Mouse (Mus musculus) liver, embryonic 12.5 days (tissue): ENCODE results near the gene Gm49318. TPM values are rescaled to one million over a fixed set of nuclear protein-coding genes. Genes with fewer than 3 reads are reported as not detected.
"Not testable (repeated sequence)": the region's sequence is repeated elsewhere in the genome, so short reads cannot be mapped to it uniquely, and the experiment has no call there.

Experiments
- ATAC-seq: fragments of 200-750 bp; cut with Nextera tagmentation; 2 replicates; pipeline ENCODE4 v1.8.0; 2017; ENCODE audit warnings: moderate number of reproducible peaks, mild to moderate bottlenecking, moderate library complexity
- H3K27ac ChIP-seq: fragments of 300-500 bp; sonication (generic); 2 replicates; pipeline ENCODE4 v1.5.1; 2016; ENCODE audit warnings: mild to moderate bottlenecking
- H3K27me3 ChIP-seq: fragments of 300-500 bp; sonication (generic); replicated peaks from 2 replicates; pipeline ENCODE4 v1.6.1; 2016; ENCODE audit warnings: mild to moderate bottlenecking, moderate library complexity
- H3K36me3 ChIP-seq: fragments of 300-500 bp; sonication (generic); 2 replicates; pipeline ENCODE4 v1.6.1; 2016; ENCODE audit warnings: mild to moderate bottlenecking, moderate library complexity
- H3K4me1 ChIP-seq: fragments of 300-500 bp; sonication (generic); 2 replicates; pipeline ENCODE4 v1.6.1; 2016
- H3K4me2 ChIP-seq: fragments of 300-500 bp; sonication (generic); 2 replicates; pipeline ENCODE4 v1.6.1; 2016; ENCODE audit warnings: mild to moderate bottlenecking, moderate library complexity
- H3K4me3 ChIP-seq: fragments of 300-500 bp; sonication (generic); 2 replicates; pipeline ENCODE4 v1.5.1; 2016; ENCODE audit warnings: mild to moderate bottlenecking, moderate library complexity
- H3K9ac ChIP-seq: fragments of 300-500 bp; sonication (generic); 2 replicates; pipeline ENCODE4 v1.6.1; 2016; ENCODE audit warnings: mild to moderate bottlenecking, moderate library complexity
- H3K9me3 ChIP-seq: fragments of 300-500 bp; sonication (generic); replicated peaks from 2 replicates; pipeline ENCODE4 v1.6.1; 2016; ENCODE audit warnings: mild to moderate bottlenecking, moderate library complexity
- WGBS: fragments of 180-500 bp; shearing (Covaris S2); methylation state at CpG from one replicate; pipeline ENCODE4 v1.1.7; 2016; ENCODE audit not compliant: insufficient replicate concordance; 5-methylcytosine and 5-hydroxymethylcytosine counted together
- polyA plus RNA-seq: library from polyadenylated mRNA; unstranded; fragments of >200 nt; fragmentation: Nextera tagmentation; extraction: Ambion mirVana; gene quantifications from 2 replicates; pipeline ENCODE4 v1.2.1, GENCODE M21; 2016

The Gm49318 gene
- polyA plus RNA-seq, 1 experiment from 2014 or later, result not detected

DNA sequence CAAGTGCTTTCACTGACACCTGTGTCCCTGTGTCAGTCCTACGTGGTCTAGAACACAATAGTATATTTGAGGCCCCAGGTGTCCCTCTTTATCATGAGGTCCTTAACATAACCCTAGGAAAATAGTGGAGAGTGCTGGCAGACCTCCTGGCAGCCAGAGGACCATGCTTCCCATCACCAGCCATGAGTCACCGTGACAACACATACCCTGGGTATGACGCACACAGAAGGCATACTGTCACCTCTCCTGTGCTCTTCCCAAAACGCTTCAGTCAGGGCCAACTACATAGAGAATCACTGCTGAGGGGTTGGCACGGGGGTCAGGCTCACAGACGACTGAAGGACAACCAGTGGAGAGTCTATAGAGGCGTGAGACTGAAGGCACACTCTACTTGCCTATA lies 18.9 kb upstream of the Gm49318 start:
- H3K9ac ChIP-seq, result no peak overlapping the region
- no peak overlapping the region for H3K4me2 ChIP-seq
- H3K27ac ChIP-seq, result no peak overlapping the region
- no peak overlapping the region for H3K4me3 ChIP-seq
- H3K9me3 ChIP-seq, result no peaks in the 10 kb centered on the region
- WGBS, result 78% methylated on average over 7 of the region's 7 CpGs
- H3K27me3 ChIP-seq, result peaks cover 18% of the 10 kb centered on the region
- no peaks in the 10 kb centered on the region for H3K36me3 ChIP-seq
- ATAC-seq, result no peak
- peaks cover 10% of the 10 kb centered on the region for H3K4me1 ChIP-seq

DNA sequence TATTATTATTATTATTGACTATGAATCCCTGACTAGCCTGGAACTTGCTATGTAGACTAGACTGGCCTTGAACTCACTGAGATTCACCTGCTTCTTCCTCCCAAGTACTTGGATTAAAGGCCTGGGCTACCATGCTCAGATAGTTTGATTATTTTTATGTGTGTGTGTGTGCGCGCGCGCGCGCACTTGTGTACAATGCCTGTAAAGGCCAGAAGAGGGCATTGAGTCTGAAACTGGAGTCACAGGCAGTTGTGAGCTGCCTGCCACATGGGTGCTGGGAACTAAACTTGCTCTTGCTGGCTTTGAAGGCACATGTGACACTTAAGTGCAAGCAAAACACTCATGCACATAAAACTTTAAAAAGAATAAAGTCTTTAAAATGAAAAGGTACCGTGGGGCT lies 18.2 kb upstream of the Gm49318 start:
- peaks cover 11% of the 10 kb centered on the region for H3K27me3 ChIP-seq
- no peak overlapping the region for H3K4me2 ChIP-seq
- H3K36me3 ChIP-seq, result no peaks in the 10 kb centered on the region
- peaks cover 17% of the 10 kb centered on the region for H3K4me1 ChIP-seq
- no peak for ATAC-seq
- H3K4me3 ChIP-seq, result no peak overlapping the region
- H3K27ac ChIP-seq, result no peak overlapping the region
- H3K9me3 ChIP-seq, result no peaks in the 10 kb centered on the region
- WGBS, result 95% methylated on average over 7 of the region's 7 CpGs
- H3K9ac ChIP-seq, result no peak overlapping the region

DNA sequence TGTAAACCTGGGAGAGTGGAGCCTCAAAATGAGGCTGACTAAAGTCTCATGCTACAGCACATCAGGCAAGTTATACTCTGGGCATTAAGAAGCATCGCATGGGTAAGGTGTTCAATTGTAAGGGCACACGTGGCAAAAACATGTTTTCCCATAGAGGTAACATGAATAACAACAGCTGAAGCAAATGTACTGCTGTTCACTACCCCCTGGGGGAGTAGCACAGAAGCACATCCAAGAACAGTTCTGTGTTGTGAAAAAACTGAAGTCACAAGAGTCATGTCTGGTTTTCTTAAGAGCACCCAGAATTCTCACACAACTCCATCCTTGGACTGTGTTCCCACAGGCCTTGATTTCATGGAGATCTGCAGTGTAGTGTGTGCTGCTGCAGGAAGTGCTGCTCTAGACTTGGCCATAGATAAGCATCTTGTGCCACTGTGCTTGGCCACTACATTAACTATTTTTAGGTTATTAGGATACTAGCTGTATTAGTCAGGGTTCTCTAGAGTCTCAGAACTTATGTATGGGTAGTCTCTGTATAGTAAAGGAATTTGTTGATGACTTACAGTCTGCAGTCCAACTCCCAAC lies 16.1 kb upstream of the Gm49318 start:
- peaks cover 12% of the 10 kb centered on the region for H3K36me3 ChIP-seq
- no peak overlapping the region for H3K9ac ChIP-seq
- H3K4me1 ChIP-seq, result peaks cover 25% of the 10 kb centered on the region
- WGBS, result 73% methylated on average over 2 of the region's 2 CpGs
- no peak overlapping the region for H3K27ac ChIP-seq
- H3K4me2 ChIP-seq, result no peak overlapping the region
- H3K27me3 ChIP-seq, result no peaks in the 10 kb centered on the region
- H3K9me3 ChIP-seq, result no peaks in the 10 kb centered on the region
- H3K4me3 ChIP-seq, result no peak overlapping the region
- ATAC-seq, result no peak

DNA sequence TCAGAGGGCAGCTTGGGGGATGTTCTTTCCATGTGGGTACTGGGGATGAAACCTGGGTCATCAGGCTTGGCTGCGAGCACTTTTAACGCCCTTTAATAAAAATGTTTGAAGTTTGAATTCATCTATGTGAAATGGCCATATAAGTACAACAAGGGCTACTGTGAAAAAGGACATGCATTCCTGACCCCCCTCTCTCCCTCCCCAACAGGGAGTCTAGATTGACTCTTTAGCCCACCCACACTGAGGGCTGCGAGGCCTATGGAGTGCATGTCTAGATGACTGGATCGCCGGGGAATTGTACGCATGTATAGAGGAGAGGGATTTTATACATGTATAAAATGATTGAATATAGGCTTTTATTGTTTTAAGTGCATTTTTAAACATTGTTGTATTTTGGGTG lies 15.0 kb upstream of the Gm49318 start:
- Histone ChIP-seq H3K9ac (peak overlapping the region; percentile 83), H3K9me3 (no peaks in the 10 kb centered on the region), H3K4me3 (peak overlapping the region; percentile 84), H3K27ac (peak overlapping the region; percentile 75; the same call in 1 of the 2 replicates), H3K4me1 (peaks cover 25% of the 10 kb centered on the region), H3K4me2 (peak overlapping the region; percentile 90), H3K27me3 (no peaks in the 10 kb centered on the region), H3K36me3 (peaks cover 12% of the 10 kb centered on the region)
- no peak for ATAC-seq
- WGBS, result 84% methylated on average over 6 of the region's 6 CpGs

DNA sequence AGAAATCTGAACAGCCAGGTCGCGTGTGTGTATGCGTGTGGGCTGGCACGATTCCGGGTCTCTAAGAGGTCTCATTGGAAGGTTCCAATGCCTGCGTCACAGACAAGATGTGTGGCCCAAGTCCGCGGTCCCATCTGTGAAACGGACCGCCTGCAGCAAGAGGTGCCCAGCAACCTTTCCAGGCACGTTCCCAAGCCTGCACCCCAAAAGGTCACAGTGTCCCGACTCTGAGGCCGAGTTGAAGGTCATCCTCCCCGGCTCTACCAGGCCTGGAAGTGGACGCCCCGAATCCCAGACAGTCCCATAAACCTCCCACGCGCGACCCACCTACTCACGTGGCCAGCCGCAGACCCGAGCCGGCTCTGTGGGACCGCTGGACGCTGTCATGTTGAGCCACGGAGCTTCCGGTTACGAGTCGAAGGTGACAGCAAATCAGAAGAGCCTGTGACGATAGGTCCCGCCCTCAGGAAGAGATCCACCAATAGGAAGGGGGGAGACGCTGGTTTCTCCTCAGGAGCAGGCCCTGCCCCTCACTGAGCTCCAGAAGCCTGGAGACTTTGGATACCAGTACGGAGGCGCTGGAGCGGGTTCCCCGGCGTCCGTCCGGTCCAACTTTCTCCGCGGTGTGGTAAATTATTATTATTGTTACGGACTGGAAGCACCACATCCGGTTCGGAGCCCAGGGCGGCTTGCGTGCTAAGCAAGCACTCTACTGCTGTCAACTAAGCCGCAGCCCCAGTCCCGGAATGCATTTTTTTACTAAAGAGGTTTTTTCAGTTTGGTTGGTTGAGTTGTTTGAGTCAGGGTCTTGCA lies 14.2 kb upstream of the Gm49318 start, which contains the start of gene Ecsit:
Gene Ecsit, minus strand, starts transcription at position 417 of the 813 bp plus-strand sequence.
- Histone ChIP-seq H3K4me3 (peak within 1 kb of the TSS; percentile 84), H3K27ac (peak within 1 kb of the TSS; percentile 75), H3K9ac (peak within 1 kb of the TSS; percentile 83), H3K9me3 (no peaks in the 10 kb centered on the region), H3K36me3 (peaks cover 15% of the 10 kb centered on the region), H3K4me2 (peak within 1 kb of the TSS; percentile 90), H3K27me3 (no peaks in the 10 kb centered on the region), H3K4me1 (peaks cover 25% of the 10 kb centered on the region)
- WGBS, result under 1% methylated on average over 48 of the region's 48 CpGs
- ATAC-seq, result peak; percentile 99

DNA sequence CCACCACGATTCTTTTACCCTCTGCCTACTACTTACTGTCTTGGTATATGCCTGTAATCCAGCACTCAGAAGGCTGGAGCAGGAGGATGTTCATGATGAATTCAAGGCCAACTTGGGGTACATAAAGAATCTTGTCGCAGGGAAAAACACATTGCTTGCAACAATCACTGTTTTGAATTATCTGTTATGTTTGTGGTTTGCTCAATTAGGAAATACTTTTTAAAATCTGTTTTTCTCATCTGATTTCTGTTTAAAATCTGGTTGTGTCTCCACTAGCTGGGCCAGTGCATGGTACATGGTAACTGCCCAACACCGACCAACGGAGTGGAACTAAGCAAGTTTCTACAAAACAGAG lies 13.6 kb upstream of the Gm49318 start:
- Histone ChIP-seq H3K9me3 (no peaks in the 10 kb centered on the region), H3K9ac (peak overlapping the region; percentile 83), H3K4me1 (peaks cover 25% of the 10 kb centered on the region), H3K4me3 (peak overlapping the region; percentile 84), H3K27me3 (no peaks in the 10 kb centered on the region), H3K36me3 (peaks cover 21% of the 10 kb centered on the region), H3K27ac (0 out of 2 replicates have a peak overlapping the region, but pooled peaks have one; percentile 61), H3K4me2 (peak overlapping the region; percentile 90)
- no peak for ATAC-seq
- 23% methylated on average over 4 of the region's 4 CpGs for WGBS

DNA sequence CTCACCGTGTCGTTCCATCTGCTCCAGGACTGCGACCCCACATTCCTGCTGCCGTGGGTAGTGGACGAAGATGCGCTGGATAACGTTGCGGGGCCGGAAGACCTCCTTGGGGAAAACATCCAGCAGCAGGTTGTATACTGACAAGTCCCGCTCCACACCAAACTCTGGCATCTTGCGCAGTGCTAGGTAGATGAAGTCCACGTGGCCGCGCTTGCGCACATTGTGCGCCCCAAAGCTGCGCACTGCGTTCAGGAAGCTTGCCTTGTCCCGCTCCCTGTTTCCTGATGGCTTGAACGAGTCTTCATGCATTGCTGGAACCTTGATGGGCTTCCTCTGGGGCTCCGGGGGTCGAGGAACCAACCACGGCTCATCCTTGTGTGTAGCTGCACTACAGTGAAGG lies 5.2 kb upstream of the Gm49318 start:
- Histone ChIP-seq H3K4me2 (no peak overlapping the region), H3K36me3 (peaks cover 71% of the 10 kb centered on the region), H3K4me1 (0 out of 2 replicates have a peak, but pooled peaks cover 3% of the 10 kb centered on the region), H3K4me3 (no peak overlapping the region), H3K9ac (no peak overlapping the region), H3K27ac (no peak overlapping the region), H3K9me3 (no peaks in the 10 kb centered on the region), H3K27me3 (no peaks in the 10 kb centered on the region)
- WGBS, result 89% methylated on average over 23 of the region's 23 CpGs
- no peak for ATAC-seq

DNA sequence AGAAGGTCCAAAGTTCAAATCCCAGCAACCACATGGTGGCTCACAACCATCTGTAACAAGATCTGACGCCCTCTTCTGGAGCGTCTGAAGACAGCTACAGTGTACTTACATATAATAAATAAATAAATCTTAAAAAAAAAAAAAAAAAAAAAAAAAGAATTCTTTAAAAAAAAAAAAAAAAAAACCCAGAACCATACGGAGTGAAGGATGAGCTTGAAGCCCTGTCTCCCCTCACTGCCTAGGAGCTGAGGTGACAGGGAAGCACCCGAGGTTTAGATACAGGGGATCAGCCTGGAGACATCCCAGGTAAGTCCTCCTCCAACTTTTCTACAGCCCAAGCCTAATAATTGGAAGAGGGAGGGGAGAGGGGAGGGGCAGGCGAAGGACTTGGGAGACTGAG lies 4.7 kb upstream of the Gm49318 start:
- WGBS, result 67% methylated on average over 5 of the region's 5 CpGs
- not testable (repeated sequence) for ATAC-seq, H3K4me1 ChIP-seq, H3K27ac ChIP-seq, H3K4me2 ChIP-seq, H3K9me3 ChIP-seq, H3K4me3 ChIP-seq, H3K27me3 ChIP-seq, H3K9ac ChIP-seq
- H3K36me3 ChIP-seq, result peaks cover 71% of the 10 kb centered on the region

DNA sequence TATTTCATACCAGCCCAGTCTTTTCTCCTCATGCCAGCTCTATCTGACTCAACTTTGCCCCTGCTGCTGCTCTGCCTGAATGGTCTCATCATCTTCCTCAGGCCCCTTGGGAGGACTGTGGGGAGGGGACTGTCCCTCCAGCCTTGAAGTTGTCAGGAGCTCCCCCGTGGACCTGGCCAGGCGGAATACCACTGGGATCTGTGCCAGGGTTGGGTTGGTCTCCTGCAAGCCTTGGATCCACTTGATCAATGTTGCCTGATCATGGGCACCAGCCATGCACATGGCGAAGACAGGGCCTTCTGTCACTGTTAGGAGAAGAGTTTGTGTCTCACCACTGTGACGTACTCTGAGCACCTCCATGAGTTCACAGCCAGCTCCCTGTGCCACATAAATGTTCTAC lies 1.2 kb upstream of the Gm49318 start:
- ATAC-seq, result no peak
- Histone ChIP-seq H3K4me3 (no peak overlapping the region), H3K4me1 (peaks cover 16% of the 10 kb centered on the region), H3K27ac (no peak overlapping the region), H3K9me3 (no peaks in the 10 kb centered on the region), H3K36me3 (peaks cover 61% of the 10 kb centered on the region), H3K9ac (no peak overlapping the region), H3K27me3 (no peaks in the 10 kb centered on the region), H3K4me2 (0 out of 2 replicates have a peak overlapping the region, but pooled peaks have one; percentile 78)
- 95% methylated on average over 4 of the region's 4 CpGs for WGBS

DNA sequence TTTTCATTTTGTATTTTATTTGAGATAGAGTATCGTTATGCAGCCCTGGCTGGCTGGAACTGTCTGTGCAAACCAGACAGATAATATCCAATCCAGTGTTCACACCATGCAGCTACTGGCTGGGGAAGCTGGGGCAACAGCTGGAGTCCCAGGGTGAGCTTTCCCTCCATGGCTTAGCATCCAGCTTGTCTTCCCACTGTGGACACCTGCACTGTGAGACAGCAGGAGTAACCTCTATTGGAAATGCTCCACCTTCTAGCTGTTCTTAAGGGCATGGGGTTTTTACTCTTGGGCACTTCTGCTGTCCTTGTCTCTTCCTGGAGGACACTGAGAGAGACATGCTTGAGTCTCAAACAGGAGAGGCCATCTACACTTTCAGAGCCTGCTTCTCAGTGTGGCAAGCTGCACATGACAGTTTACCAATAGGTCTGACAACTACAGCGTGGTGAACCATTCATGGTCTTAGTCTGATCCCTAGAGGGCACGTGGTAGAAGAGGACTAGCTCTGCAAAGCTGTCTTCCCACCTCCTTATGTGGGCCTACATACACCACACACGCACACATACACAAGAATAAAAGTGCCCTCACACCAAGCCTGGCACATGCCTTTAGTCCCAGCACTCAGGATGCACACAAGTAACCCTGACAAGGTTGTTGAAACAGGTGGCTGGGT lies 1.0 kb downstream of the Gm49318 start:
- Histone ChIP-seq H3K36me3 (peaks cover 63% of the 10 kb centered on the region), H3K27me3 (no peaks in the 10 kb centered on the region), H3K4me2 (peak overlapping the region; percentile 78), H3K4me1 (peaks cover 16% of the 10 kb centered on the region), H3K9me3 (no peaks in the 10 kb centered on the region), H3K27ac (peak overlapping the region; percentile 95), H3K4me3 (peak overlapping the region; percentile 90), H3K9ac (peak overlapping the region; percentile 90)
- no peak for ATAC-seq
- 71% methylated on average over 4 of the region's 4 CpGs for WGBS

DNA sequence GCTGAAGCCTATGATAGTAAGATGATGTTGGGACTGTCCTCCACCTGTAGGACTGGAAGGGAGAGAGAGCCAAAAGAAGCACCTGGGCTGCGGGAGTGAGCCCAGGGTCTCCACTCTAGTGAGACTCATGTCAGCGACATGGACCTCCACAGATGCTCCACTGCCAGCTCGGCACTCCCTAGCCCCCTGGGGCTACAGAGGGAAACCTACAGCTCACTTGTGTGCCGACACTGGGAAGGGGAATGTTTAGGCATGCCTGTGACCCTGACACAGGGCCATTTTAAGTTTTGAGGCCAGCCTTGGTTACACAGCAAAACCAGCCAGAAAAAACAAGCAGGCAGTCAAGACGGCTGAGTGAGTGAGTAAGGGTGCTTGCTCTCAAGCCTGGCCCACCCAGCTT lies 3.9 kb downstream of the Gm49318 start:
- no peak for ATAC-seq
- peaks cover 16% of the 10 kb centered on the region for H3K4me1 ChIP-seq
- peaks cover 64% of the 10 kb centered on the region for H3K36me3 ChIP-seq
- no peak overlapping the region for H3K4me2 ChIP-seq
- no peaks in the 10 kb centered on the region for H3K27me3 ChIP-seq
- no peak overlapping the region for H3K9ac ChIP-seq
- no peak overlapping the region for H3K27ac ChIP-seq
- H3K9me3 ChIP-seq, result no peaks in the 10 kb centered on the region
- H3K4me3 ChIP-seq, result no peak overlapping the region
- WGBS, result 71% methylated on average over 5 of the region's 5 CpGs

DNA sequence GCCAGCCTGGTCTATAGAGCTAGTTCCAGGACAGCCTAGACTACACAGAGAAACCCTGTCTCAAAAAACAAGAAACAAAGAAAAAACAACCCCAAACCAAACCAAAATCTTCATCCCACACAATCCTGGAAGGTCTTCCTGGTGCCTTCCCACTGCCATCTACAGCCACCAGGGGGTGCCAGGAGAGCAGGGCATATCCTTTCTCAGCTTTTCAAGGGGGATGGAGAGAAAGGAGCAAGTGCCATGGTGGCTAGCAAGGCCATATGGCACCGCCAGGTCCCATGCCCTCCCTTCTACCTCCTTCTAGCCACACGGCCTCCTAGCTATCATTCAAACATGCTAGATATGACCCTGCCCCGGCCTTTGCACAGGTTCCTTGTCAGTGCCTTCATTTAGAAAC lies 4.6 kb downstream of the Gm49318 start:
- Histone ChIP-seq H3K4me3 (no peak overlapping the region), H3K4me2 (no peak overlapping the region), H3K27ac (no peak overlapping the region), H3K27me3 (no peaks in the 10 kb centered on the region), H3K36me3 (peaks cover 68% of the 10 kb centered on the region), H3K9ac (no peak overlapping the region), H3K4me1 (peaks cover 13% of the 10 kb centered on the region), H3K9me3 (no peaks in the 10 kb centered on the region)
- ATAC-seq, result no peak
- WGBS, result 64% methylated on average over 3 of the region's 3 CpGs
